Mouse (Mus musculus): ENCODE results near the gene Safb.

Safb gene

GRCm38 (mm10) chr17:56593527-56594271 lies 9.1 kb downstream of the Safb start:
- H3K4me1 ChIP-seq (replicated peaks; ENCODE audit: low read depth, low read length) = peaks cover 45% of the 10 kb centered on the region

GRCm38 (mm10) chr17:56603186-56604069 lies 18.8 kb downstream of the Safb start:
- Histone ChIP-seq H3K36me3 (ENCODE audit: insufficient read depth, low read length) (peaks cover 93% of the 10 kb centered on the region), H3K4me1 (replicated peaks; ENCODE audit: low read depth, low read length) (peaks cover 70% of the 10 kb centered on the region), H3K27me3 (ENCODE audit: insufficient read depth, low read length) (no peaks in the 10 kb centered on the region), H3K4me3 (replicated peaks; ENCODE audit: low read length) (peak overlapping the region; percentile 58), H3K9me3 (ENCODE audit: low read length) (no peaks in the 10 kb centered on the region)
- no peak for TF ChIP-seq POU5F1 (IDR thresholded peaks at IDR 0.05; ENCODE audit: borderline replicate concordance, low read length)
- TF ChIP-seq CTCF (conservative IDR thresholded peaks at IDR 0.05; ENCODE audit: low read length) = no peak
- TF ChIP-seq NANOG (IDR thresholded peaks at IDR 0.05; ENCODE audit: borderline replicate concordance, low read length) = no peak

More at GRCm38 (mm10) chr17:56593527-56594271, 9.1 kb downstream of the Safb start:
- H3K4me3 ChIP-seq (replicated peaks; ENCODE audit: low read length) = no peak overlapping the region
- no peak for TF ChIP-seq NANOG (IDR thresholded peaks at IDR 0.05; ENCODE audit: borderline replicate concordance, low read length)
- TF ChIP-seq POU5F1 (IDR thresholded peaks at IDR 0.05; ENCODE audit: borderline replicate concordance, low read length) = no peak
- no peak for TF ChIP-seq CTCF (conservative IDR thresholded peaks at IDR 0.05; ENCODE audit: low read length)
- H3K36me3 ChIP-seq (ENCODE audit: insufficient read depth, low read length) = peaks cover 96% of the 10 kb centered on the region
- H3K27me3 ChIP-seq (ENCODE audit: insufficient read depth, low read length) = no peaks in the 10 kb centered on the region
- no peaks in the 10 kb centered on the region for H3K9me3 ChIP-seq (ENCODE audit: low read length)

- no peaks in the 10 kb centered on the region for H3K9me3 ChIP-seq (ENCODE audit: low read length)
- H3K36me3 ChIP-seq (ENCODE audit: insufficient read depth, low read length) = peaks cover 97% of the 10 kb centered on the region
- TF ChIP-seq CTCF (conservative IDR thresholded peaks at IDR 0.05; ENCODE audit: low read length) (no peak), POU5F1 (IDR thresholded peaks at IDR 0.05; ENCODE audit: borderline replicate concordance, low read length) (no peak), NANOG (IDR thresholded peaks at IDR 0.05; ENCODE audit: borderline replicate concordance, low read length) (no peak)
- H3K27me3 ChIP-seq (ENCODE audit: insufficient read depth, low read length) = no peaks in the 10 kb centered on the region
- peaks cover 75% of the 10 kb centered on the region for H3K4me1 ChIP-seq (replicated peaks; ENCODE audit: low read depth, low read length)
- H3K4me3 ChIP-seq (replicated peaks; ENCODE audit: low read length) = no peak overlapping the region; the same call in 1 of the 2 replicates
These were observed 19.4 kb downstream of the Safb start for GRCm38 (mm10) chr17:56604070-56604380.

DNA sequence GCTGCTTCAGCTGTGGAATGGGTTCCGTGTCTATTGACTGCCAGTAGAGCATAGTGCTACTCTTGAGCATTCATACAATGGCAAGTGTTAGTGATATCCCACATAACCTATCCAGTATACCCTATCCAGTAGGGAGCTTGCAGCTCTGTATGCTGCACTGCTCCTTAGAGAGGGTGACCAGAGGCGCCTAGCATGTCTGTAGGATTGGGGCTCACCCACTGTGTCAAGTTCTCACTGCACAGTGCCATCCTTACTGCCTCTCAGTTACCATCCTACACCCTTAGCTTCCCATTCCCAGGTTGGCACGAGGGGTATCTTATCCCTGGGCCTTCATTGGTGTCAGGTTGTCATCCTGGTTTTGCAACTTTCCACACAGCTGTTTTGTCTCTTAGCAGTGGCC lies 19.8 kb downstream of the Safb start:
- peaks cover 93% of the 10 kb centered on the region for H3K36me3 ChIP-seq (ENCODE audit: insufficient read depth, low read length)
- peaks cover 74% of the 10 kb centered on the region for H3K4me1 ChIP-seq (replicated peaks; ENCODE audit: low read depth, low read length)

DNA sequence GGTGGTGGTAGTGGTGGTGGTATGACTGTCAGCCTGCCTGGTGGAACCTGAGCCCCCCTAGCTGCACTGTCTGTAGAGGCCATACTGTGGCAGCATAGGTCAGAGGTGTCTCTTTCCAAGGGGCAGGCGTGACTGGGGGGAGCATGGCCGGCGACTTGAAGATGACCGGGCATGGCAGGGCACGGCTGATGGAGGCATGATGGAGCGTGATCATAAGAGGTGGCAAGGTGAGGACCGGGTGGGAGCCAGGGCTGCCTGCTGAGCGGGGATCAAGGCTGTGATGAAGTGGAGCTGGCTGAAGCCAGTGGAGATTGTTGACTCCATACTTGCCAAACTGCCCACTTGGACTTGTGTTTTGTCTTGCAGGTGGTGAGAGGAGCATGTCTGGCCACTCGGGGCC lies 20.8 kb downstream of the Safb start:
- no peak overlapping the region for H3K4me3 ChIP-seq (replicated peaks; ENCODE audit: low read length)
- peaks cover 83% of the 10 kb centered on the region for H3K36me3 ChIP-seq (ENCODE audit: insufficient read depth, low read length)
- peaks cover 76% of the 10 kb centered on the region for H3K4me1 ChIP-seq (replicated peaks; ENCODE audit: low read depth, low read length)
- H3K27me3 ChIP-seq (ENCODE audit: insufficient read depth, low read length) = no peaks in the 10 kb centered on the region
- no peaks in the 10 kb centered on the region for H3K9me3 ChIP-seq (ENCODE audit: low read length)
- TF ChIP-seq POU5F1 (IDR thresholded peaks at IDR 0.05; ENCODE audit: borderline replicate concordance, low read length) (no peak), CTCF (conservative IDR thresholded peaks at IDR 0.05; ENCODE audit: low read length) (no peak), NANOG (IDR thresholded peaks at IDR 0.05; ENCODE audit: borderline replicate concordance, low read length) (no peak)

More for the DNA sequence above, 19.8 kb downstream of the Safb start:
- Histone ChIP-seq H3K9me3 (ENCODE audit: low read length) (no peaks in the 10 kb centered on the region), H3K27me3 (ENCODE audit: insufficient read depth, low read length) (no peaks in the 10 kb centered on the region), H3K4me3 (replicated peaks; ENCODE audit: low read length) (no peak overlapping the region)
- TF ChIP-seq NANOG (IDR thresholded peaks at IDR 0.05; ENCODE audit: borderline replicate concordance, low read length) (no peak), CTCF (conservative IDR thresholded peaks at IDR 0.05; ENCODE audit: low read length) (no peak)

DNA sequence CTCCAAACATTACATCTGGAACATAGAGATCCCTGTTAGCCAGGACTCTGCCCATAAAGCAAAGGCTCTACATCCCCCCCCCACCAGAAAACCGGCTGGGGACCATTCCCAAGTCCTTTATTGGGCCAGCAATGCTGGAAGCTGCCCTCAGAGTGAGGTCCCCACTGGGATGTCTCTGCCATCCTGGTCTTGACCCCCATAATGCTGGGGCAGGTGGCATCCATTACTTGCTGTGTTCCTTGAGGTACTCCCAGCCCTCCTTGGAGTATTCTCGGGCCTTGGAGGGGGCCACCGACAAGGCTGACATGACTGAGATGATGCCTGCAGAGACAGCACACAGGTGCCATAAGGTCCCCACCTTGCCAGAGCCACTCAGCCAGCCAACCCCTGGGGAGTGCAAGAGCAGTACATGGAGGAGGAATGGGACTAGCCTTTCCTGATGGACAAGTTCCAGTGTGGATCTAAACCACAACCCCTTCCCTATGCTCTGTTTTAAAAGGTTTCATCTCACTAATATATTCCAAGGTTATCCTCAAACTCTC lies 23.0 kb downstream of the Safb start:
- no peak for TF ChIP-seq NANOG (IDR thresholded peaks at IDR 0.05; ENCODE audit: borderline replicate concordance, low read length)
- no peak for TF ChIP-seq CTCF (conservative IDR thresholded peaks at IDR 0.05; ENCODE audit: low read length)
- no peak for TF ChIP-seq POU5F1 (IDR thresholded peaks at IDR 0.05; ENCODE audit: borderline replicate concordance, low read length)
- Histone ChIP-seq H3K9me3 (ENCODE audit: low read length) (no peaks in the 10 kb centered on the region), H3K36me3 (ENCODE audit: insufficient read depth, low read length) (peaks cover 61% of the 10 kb centered on the region), H3K4me1 (replicated peaks; ENCODE audit: low read depth, low read length) (peaks cover 83% of the 10 kb centered on the region), H3K27me3 (ENCODE audit: insufficient read depth, low read length) (no peaks in the 10 kb centered on the region), H3K4me3 (replicated peaks; ENCODE audit: low read length) (0 out of 2 replicates have a peak overlapping the region, but pooled peaks have one; percentile 89)

GRCm38 (mm10) chr17:56608699-56609098 lies 24.1 kb downstream of the Safb start:
- Histone ChIP-seq H3K9me3 (ENCODE audit: low read length) (no peaks in the 10 kb centered on the region), H3K4me3 (replicated peaks; ENCODE audit: low read length) (peak overlapping the region; percentile 89), H3K4me1 (replicated peaks; ENCODE audit: low read depth, low read length) (peaks cover 77% of the 10 kb centered on the region), H3K36me3 (ENCODE audit: insufficient read depth, low read length) (peaks cover 52% of the 10 kb centered on the region), H3K27me3 (ENCODE audit: insufficient read depth, low read length) (no peaks in the 10 kb centered on the region)
- no peak for TF ChIP-seq NANOG (IDR thresholded peaks at IDR 0.05; ENCODE audit: borderline replicate concordance, low read length)
- TF ChIP-seq POU5F1 (IDR thresholded peaks at IDR 0.05; ENCODE audit: borderline replicate concordance, low read length) = no peak
- no peak for TF ChIP-seq CTCF (conservative IDR thresholded peaks at IDR 0.05; ENCODE audit: low read length)

DNA sequence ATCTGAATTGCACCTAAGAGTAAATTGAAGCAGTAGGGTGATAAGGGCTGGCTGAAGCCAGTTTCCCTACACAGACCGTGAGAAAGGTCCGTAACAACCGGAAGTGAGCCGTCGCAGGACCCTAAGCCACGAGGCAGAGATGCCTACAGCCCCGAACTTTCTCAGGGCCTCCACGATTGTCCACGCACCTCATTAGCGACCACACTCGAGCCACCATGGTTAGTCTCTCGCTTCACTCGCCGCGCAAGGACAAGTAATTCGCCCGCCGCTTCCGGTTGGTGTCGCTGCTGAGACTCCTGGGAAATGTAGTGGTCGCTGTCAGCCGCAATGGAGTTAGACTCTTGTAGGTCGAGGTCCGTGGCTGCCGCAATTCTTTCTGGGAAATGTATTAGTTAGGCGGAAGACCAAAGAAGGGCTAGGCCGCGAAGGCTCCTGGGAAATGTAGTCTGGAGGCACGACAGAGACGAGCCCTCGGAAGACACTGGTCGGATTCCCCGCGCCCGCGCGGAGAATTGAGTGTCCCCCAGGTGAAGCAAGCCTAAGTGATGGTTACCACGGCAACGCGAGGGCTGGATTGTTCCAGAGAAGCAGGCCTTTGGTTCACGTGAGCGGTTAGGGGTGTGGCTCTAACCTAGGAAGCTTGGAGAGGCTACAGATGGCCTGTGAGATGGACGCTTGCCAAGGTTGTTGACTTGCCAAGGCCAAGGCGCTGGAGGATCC lies 25.0 kb downstream of the Safb start, which contains the start of gene 2410015M20Rik:
2410015M20Rik (minus strand) TSS at position 320 of the 720 bp plus-strand sequence.
- Histone ChIP-seq H3K27me3 (ENCODE audit: insufficient read depth, low read length) (no peaks in the 10 kb centered on the region), H3K36me3 (ENCODE audit: insufficient read depth, low read length) (peaks cover 52% of the 10 kb centered on the region), H3K4me3 (replicated peaks; ENCODE audit: low read length) (peak within 1 kb of the TSS; percentile 89), H3K4me1 (replicated peaks; ENCODE audit: low read depth, low read length) (peaks cover 71% of the 10 kb centered on the region), H3K9me3 (ENCODE audit: low read length) (no peaks in the 10 kb centered on the region)
- TF ChIP-seq CTCF (conservative IDR thresholded peaks at IDR 0.05; ENCODE audit: low read length) (peak; percentile 12; the same call in 1 of the 2 replicates), POU5F1 (IDR thresholded peaks at IDR 0.05; ENCODE audit: borderline replicate concordance, low read length) (no peak), NANOG (IDR thresholded peaks at IDR 0.05; ENCODE audit: borderline replicate concordance, low read length) (no peak)
